ENCODE assay signal across 15 mouse cellular contexts in genomic region chr1:106042221-106042620, GRCm38 (mm10). TPM values are rescaled to one million over a fixed set of nuclear protein-coding genes. Genes with fewer than 3 reads are reported as not detected.
DNase-seq lines count a peak whose midpoint lies in the region; ATAC-seq and TF ChIP-seq lines count a peak whose summit lies in the region.
"Had no signal": no experiment of that assay in that cellular context is flagged by ENCODE, and none has a peak within 500 bp of the region (broad histone marks: within the 10 kb centered on the region; RNA-seq: fewer than 3 reads in every experiment).

No protein-coding gene starts in this region.

- H3K4me2 ChIP-seq in heart, postnatal 0 days (ENCODE audit: low read depth, low read length), result no peak overlapping the region
- no peak overlapping the region for H3K4me2 ChIP-seq in neural tube, embryonic 15.5 days
- H3K4me2 ChIP-seq: forebrain, embryonic 13.5 days; hindbrain, embryonic 15.5 days had no signal

- ATAC-seq in heart, postnatal 0 days (ENCODE audit: insufficient read depth, low read depth), result no peak
- no peak for ATAC-seq in neural tube, embryonic 15.5 days (ENCODE audit: low FRiP score)

- peak; percentile 31 to 58 for DNase-seq in cerebellum, postnatal 14 days
- no peak for DNase-seq in cerebellum, postnatal 36 days
- DNase-seq in heart, postnatal 0 days (ENCODE audit: low spot score), result no peak
- no peak for DNase-seq in heart, postnatal 25 days (ENCODE audit: low spot score)
- peak; percentile 10 for DNase-seq in neural tube, embryonic 10.5 days (ENCODE audit: extremely low spot score, low spot score)
- DNase-seq: adrenal gland, adult 2 months; cerebellum, adult 9-11 months; forebrain, postnatal 0 days; gastrocnemius, postnatal 14 days; heart, postnatal 36 days; kidney, adult 18-20 months had no signal

- H3K4me1 ChIP-seq in heart, postnatal 0 days (ENCODE audit: control insufficient read depth, insufficient read depth), result peaks cover 16% of the 10 kb centered on the region
- 0 out of 2 replicates have a peak, but pooled peaks cover 12% of the 10 kb centered on the region for H3K4me1 ChIP-seq in neural tube, embryonic 15.5 days
- H3K4me1 ChIP-seq: embryonic facial prominence, embryonic 10.5 days; forebrain, embryonic 13.5 days; hindbrain, embryonic 15.5 days had no signal

- H3K27ac ChIP-seq in heart, postnatal 0 days (ENCODE audit: low read depth), result peak overlapping the region; percentile 77; the same call in 1 of the 2 replicates
- H3K27ac ChIP-seq in neural tube, embryonic 15.5 days (replicated peaks), result no peak overlapping the region
- H3K27ac ChIP-seq: embryonic facial prominence, embryonic 10.5 days; forebrain, embryonic 13.5 days had no signal

- intact Hi-C loops in heart, postnatal 25 days (cut with DNase I), result no loop called here

- TF ChIP-seq CTCF in heart, postnatal 0 days (IDR thresholded peaks at IDR 0.05; ENCODE audit: low read depth), result no peak

- no peak overlapping the region for H3K4me3 ChIP-seq in heart, postnatal 0 days (ENCODE audit: low read depth, low read length)
- no peak overlapping the region for H3K4me3 ChIP-seq in neural tube, embryonic 15.5 days (replicated peaks)
- H3K4me3 ChIP-seq: embryonic facial prominence, embryonic 10.5 days; forebrain, embryonic 13.5 days; hindbrain, embryonic 15.5 days had no signal

- 87% methylated on average over 9 of the region's 9 CpGs for WGBS in heart, postnatal 0 days
- WGBS in neural tube, embryonic 15.5 days, result 83% methylated on average over 9 of the region's 9 CpGs

- H3K36me3 ChIP-seq in heart, postnatal 0 days (replicated peaks; ENCODE audit: control insufficient read depth, insufficient read depth, low read length), result no peaks in the 10 kb centered on the region
- H3K36me3 ChIP-seq in neural tube, embryonic 15.5 days, result no peaks in the 10 kb centered on the region
- H3K36me3 ChIP-seq: embryonic facial prominence, embryonic 10.5 days; hindbrain, embryonic 15.5 days had no signal

- no peaks in the 10 kb centered on the region for H3K27me3 ChIP-seq in heart, postnatal 0 days (ENCODE audit: control insufficient read depth, insufficient read depth, low read length)
- H3K27me3 ChIP-seq in neural tube, embryonic 15.5 days (replicated peaks), result no peaks in the 10 kb centered on the region
- H3K27me3 ChIP-seq: forebrain, embryonic 13.5 days; hindbrain, embryonic 15.5 days had no signal

- TF ChIP-seq EP300 in heart, postnatal 0 days (IDR thresholded peaks at IDR 0.05; ENCODE audit: low read depth), result no peak

- no peaks in the 10 kb centered on the region for H3K9me3 ChIP-seq in heart, postnatal 0 days (replicated peaks; ENCODE audit: control insufficient read depth, low read length)
- H3K9me3 ChIP-seq in neural tube, embryonic 15.5 days (replicated peaks), result no peaks in the 10 kb centered on the region
- H3K9me3 ChIP-seq: embryonic facial prominence, embryonic 10.5 days; forebrain, embryonic 13.5 days; hindbrain, embryonic 15.5 days had no signal

- H3K9ac ChIP-seq in heart, postnatal 0 days (replicated peaks; ENCODE audit: low read depth, low read length), result no peak overlapping the region
- no peak overlapping the region for H3K9ac ChIP-seq in neural tube, embryonic 15.5 days (replicated peaks)
- H3K9ac ChIP-seq: forebrain, embryonic 13.5 days; forebrain, postnatal 0 days; hindbrain, embryonic 15.5 days had no signal

RNA-seq across cellular contexts. Expression of gene Zcchc2, which starts 52.0 kb away (rescaled TPM):
- 6.6 and 9.5 TPM in 2 replicates for total RNA-seq in heart, postnatal 0 days (2014; rRNA removed; ENCODE audit: low replicate concordance)
- polyA plus RNA-seq in heart, postnatal 0 days (2015; fragmentation: Nextera tagmentation; extraction: Ambion mirVana), result 1.1 TPM in 2 replicates
- 1 to 10 TPM; 8.2 to 8.5 TPM for total RNA-seq in heart, postnatal 25 days (2021)
- 2.4 and 3.1 TPM in 2 replicates for polyA plus RNA-seq in neural tube, embryonic 15.5 days (2015; fragmentation: Nextera tagmentation; extraction: Ambion mirVana)

Comparison
In these comparisons a context has a peak if more than half of its experiments do, and no peak if none do; other contexts are left out.
1. DNase-seq: peak in cerebellum, postnatal 14 days (2 of 2) and neural tube, embryonic 10.5 days (single experiment); none in cerebellum, postnatal 36 days (0 of 2), heart, postnatal 0 days (single experiment) and heart, postnatal 25 days (single experiment).